In the genomic region with DNA sequence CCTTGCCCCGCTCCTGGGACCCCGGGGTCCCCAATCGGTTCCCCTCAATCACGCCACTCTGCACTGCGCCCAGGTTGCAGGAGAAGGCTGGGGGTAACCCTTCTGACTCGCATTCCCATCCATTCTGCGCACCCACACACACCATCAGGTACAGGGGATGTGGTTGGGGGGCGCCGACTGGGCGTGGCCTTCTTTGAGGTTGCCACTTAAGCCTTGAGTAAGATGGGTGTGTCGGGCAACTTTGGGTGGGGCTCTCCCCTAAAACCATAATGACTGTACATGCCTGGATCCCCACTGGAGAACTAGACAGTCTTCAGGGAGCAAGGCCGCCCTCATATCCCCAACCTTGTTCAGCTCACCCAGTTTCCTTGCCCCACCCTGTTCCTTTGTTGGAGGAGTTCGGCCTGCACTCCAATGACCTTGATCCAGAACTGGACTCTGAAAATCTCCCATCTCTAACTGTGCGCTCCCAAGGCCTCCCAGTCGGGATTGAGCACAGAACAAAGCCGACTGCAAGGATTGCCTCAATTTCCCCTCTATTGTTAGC, we compare ENCODE assay signal across 9 mouse cellular contexts. TPM values are rescaled to one million over a fixed set of nuclear protein-coding genes. Genes with fewer than 3 reads are reported as not detected.
A peak's percentile ranks its signal among the peaks of the same experiment; 100 is the strongest.
DNase-seq lines count a peak whose midpoint lies in the region; ATAC-seq and TF ChIP-seq lines count a peak whose summit lies in the region.
"Had no signal": no experiment of that assay in that cellular context is flagged by ENCODE, and none has a peak within 500 bp of the region (broad histone marks: within the 10 kb centered on the region; RNA-seq: fewer than 3 reads in every experiment).

No protein-coding gene starts in this region.

- intact Hi-C loops in heart, postnatal 25 days (cut with DNase I), result no loop called here

- no peak for TF ChIP-seq CTCF in heart, postnatal 0 days (IDR thresholded peaks at IDR 0.05; ENCODE audit: low read depth)
- no peak for TF ChIP-seq CTCF in G1E (IDR thresholded peaks at IDR 0.05; ENCODE audit: low read depth, low read length)

- no peak for TF ChIP-seq EP300 in heart, postnatal 0 days (IDR thresholded peaks at IDR 0.05; ENCODE audit: low read depth)

- no peak for ATAC-seq in heart, postnatal 0 days (ENCODE audit: insufficient read depth, low read depth)
- no peak for ATAC-seq in G1E (ENCODE audit: extremely low read depth, insufficient number of reproducible peaks, low FRiP score, poor library complexity, severe bottlenecking)
- peak; percentile 12 for ATAC-seq in forebrain, embryonic 11.5 days (replicated peaks; ENCODE audit: low FRiP score)
- no peak for ATAC-seq in liver, embryonic 15.5 days (ENCODE audit: insufficient read depth)
- ATAC-seq in inflammation-experienced regulatory T-cells, adult 6 months, result no peak

- peak overlapping the region; percentile 44 for H3K4me2 ChIP-seq in heart, postnatal 0 days (ENCODE audit: low read depth, low read length)
- H3K4me2 ChIP-seq in forebrain, embryonic 11.5 days (ENCODE audit: low read depth, low read length, severe bottlenecking), result peak overlapping the region; percentile 53
- peak overlapping the region; percentile 57 for H3K4me2 ChIP-seq in liver, embryonic 15.5 days

- peak overlapping the region; percentile 31 for H3K4me3 ChIP-seq in heart, postnatal 0 days (ENCODE audit: low read depth, low read length)
- peak overlapping the region; percentile 62; the same call in 1 of the 2 replicates for H3K4me3 ChIP-seq in G1E (ENCODE audit: low read depth, low read length)
- peak overlapping the region; percentile 68 for H3K4me3 ChIP-seq in forebrain, embryonic 11.5 days (ENCODE audit: low read depth, low read length)
- peak overlapping the region; percentile 23 for H3K4me3 ChIP-seq in liver, embryonic 15.5 days (replicated peaks)

- H3K9me3 ChIP-seq in heart, postnatal 0 days (replicated peaks; ENCODE audit: control insufficient read depth, low read length), result no peaks in the 10 kb centered on the region
- no peaks in the 10 kb centered on the region for H3K9me3 ChIP-seq in G1E (replicated peaks)
- H3K9me3 ChIP-seq in forebrain, embryonic 11.5 days (ENCODE audit: control insufficient read depth, low read length), result no peaks in the 10 kb centered on the region
- no peaks in the 10 kb centered on the region for H3K9me3 ChIP-seq in liver, embryonic 15.5 days (replicated peaks)

- no peak overlapping the region for H3K9ac ChIP-seq in heart, postnatal 0 days (replicated peaks; ENCODE audit: low read depth, low read length)
- peak overlapping the region; percentile 65 for H3K9ac ChIP-seq in forebrain, embryonic 11.5 days (ENCODE audit: low read length)
- H3K9ac ChIP-seq in liver, embryonic 15.5 days, result no peak overlapping the region

- H3K27ac ChIP-seq in heart, postnatal 0 days (ENCODE audit: low read depth), result no peak overlapping the region
- H3K27ac ChIP-seq in forebrain, embryonic 11.5 days (ENCODE audit: low read depth, low read length), result peak overlapping the region; percentile 81
- H3K27ac ChIP-seq in liver, embryonic 15.5 days (replicated peaks), result no peak overlapping the region

- no peak for DNase-seq in heart, postnatal 0 days (ENCODE audit: low spot score)
- no peak for DNase-seq in heart, postnatal 25 days (ENCODE audit: low spot score)
- peak; percentile 0 for DNase-seq in G1E (ENCODE audit: low spot score)
- DNase-seq in forebrain, embryonic 11.5 days (ENCODE audit: low spot score), result no peak
- no peak for DNase-seq in ovary, postnatal 14 days (ENCODE audit: low spot score)
- DNase-seq in spleen, postnatal 36 days (ENCODE audit: low spot score in 2 of 2), result no peak

- peaks cover 47% of the 10 kb centered on the region for H3K27me3 ChIP-seq in heart, postnatal 0 days (ENCODE audit: control insufficient read depth, insufficient read depth, low read length)
- H3K27me3 ChIP-seq in G1E (ENCODE audit: insufficient read depth, low read length), result peaks cover 62% of the 10 kb centered on the region
- no peaks in the 10 kb centered on the region for H3K27me3 ChIP-seq in forebrain, embryonic 11.5 days (ENCODE audit: control insufficient read depth, insufficient read depth, low read length)
- peaks cover 69% of the 10 kb centered on the region for H3K27me3 ChIP-seq in liver, embryonic 15.5 days

- 13% methylated on average over 16 of the region's 16 CpGs for WGBS in heart, postnatal 0 days
- 2% methylated on average over 16 of the region's 16 CpGs for WGBS in forebrain, embryonic 11.5 days
- WGBS in liver, embryonic 15.5 days (ENCODE audit: insufficient replicate concordance), result 8% methylated on average over 16 of the region's 16 CpGs

- H3K4me1 ChIP-seq in heart, postnatal 0 days (ENCODE audit: control insufficient read depth, insufficient read depth), result peaks cover 20% of the 10 kb centered on the region
- H3K4me1 ChIP-seq in G1E (ENCODE audit: insufficient read depth, low read depth, low read length), result peaks cover 72% of the 10 kb centered on the region
- peaks cover 15% of the 10 kb centered on the region for H3K4me1 ChIP-seq in forebrain, embryonic 11.5 days (replicated peaks; ENCODE audit: control insufficient read depth, insufficient read depth, low read length)
- peaks cover 74% of the 10 kb centered on the region for H3K4me1 ChIP-seq in liver, embryonic 15.5 days (replicated peaks)

- no peaks in the 10 kb centered on the region for H3K36me3 ChIP-seq in heart, postnatal 0 days (replicated peaks; ENCODE audit: control insufficient read depth, insufficient read depth, low read length)
- no peaks in the 10 kb centered on the region for H3K36me3 ChIP-seq in G1E (replicated peaks)
- no peaks in the 10 kb centered on the region for H3K36me3 ChIP-seq in forebrain, embryonic 11.5 days (ENCODE audit: control insufficient read depth, insufficient read depth, low read length)
- no peaks in the 10 kb centered on the region for H3K36me3 ChIP-seq in liver, embryonic 15.5 days (replicated peaks)

RNA-seq across cellular contexts. Expression of gene Tubb3, which starts 0.6 kb away (rescaled TPM):
- total RNA-seq in heart, postnatal 0 days (2014; rRNA removed; ENCODE audit: low replicate concordance), result 1.8 and 6.1 TPM in 2 replicates
- polyA plus RNA-seq in heart, postnatal 0 days (2015; fragmentation: Nextera tagmentation; extraction: Ambion mirVana), result 0.40 and 1.3 TPM in 2 replicates
- under 1 TPM; 0.25 to 0.34 TPM for total RNA-seq in heart, postnatal 25 days (2021)
- total RNA-seq in G1E (2014; fragmentation: Nextera tagmentation) (not detected in 2 replicates), G1E (2017) (0.41 and 0.71 TPM in 2 replicates)
- 0.14 and 0.22 TPM in 2 replicates for polyA plus RNA-seq in G1E (2012)
- 556 and 641 TPM in 2 replicates for polyA plus RNA-seq in forebrain, embryonic 11.5 days (2014; fragmentation: Nextera tagmentation; extraction: Ambion mirVana)
- polyA plus RNA-seq in liver, embryonic 15.5 days (2015; fragmentation: Nextera tagmentation; extraction: Ambion mirVana), result 0.67 and 0.99 TPM in 2 replicates
- 1 to 10 TPM in 1 of 3 experiments, under 1 TPM in 1, not detected in 1; 0.30 to 2.0 TPM for polyA plus RNA-seq in inflammation-experienced regulatory T-cells, adult 6 months (2017; shearing (Covaris generic))
- total RNA-seq: neutrophil, adult 5-6 weeks had no signal

RNA-seq across cellular contexts. Expression of gene Mc1r, which starts 4.9 kb away (rescaled TPM):
- not detected in 2 replicates for total RNA-seq in heart, postnatal 0 days (2014; rRNA removed; ENCODE audit: low replicate concordance)
- polyA plus RNA-seq in heart, postnatal 0 days (2015; fragmentation: Nextera tagmentation; extraction: Ambion mirVana), result not detected in 2 replicates
- total RNA-seq in heart, postnatal 25 days (2021), result not detected
- total RNA-seq in G1E (2014; fragmentation: Nextera tagmentation), result not detected in 2 replicates
- total RNA-seq in G1E (2017), result 0.12 and 0.27 TPM in 2 replicates
- polyA plus RNA-seq in G1E (2012), result 0.01 and 0.02 TPM in 2 replicates
- 0.16 and 0.31 TPM in 2 replicates for polyA plus RNA-seq in forebrain, embryonic 11.5 days (2014; fragmentation: Nextera tagmentation; extraction: Ambion mirVana)
- not detected in 2 replicates for polyA plus RNA-seq in liver, embryonic 15.5 days (2015; fragmentation: Nextera tagmentation; extraction: Ambion mirVana)
- polyA plus RNA-seq in inflammation-experienced regulatory T-cells, adult 6 months (2017; shearing (Covaris generic)), result not detected
- total RNA-seq: neutrophil, adult 5-6 weeks had no signal

RNA-seq across cellular contexts. Expression of gene Def8, which starts 11.5 kb away (rescaled TPM):
- 35.6 and 91.5 TPM in 2 replicates for total RNA-seq in heart, postnatal 0 days (2014; rRNA removed; ENCODE audit: low replicate concordance)
- polyA plus RNA-seq in heart, postnatal 0 days (2015; fragmentation: Nextera tagmentation; extraction: Ambion mirVana), result 28.3 and 30.9 TPM in 2 replicates
- total RNA-seq in heart, postnatal 25 days (2021), result 10 to 100 TPM; 56.9 to 59.6 TPM
- 14.4 and 18.6 TPM in 2 replicates for total RNA-seq in G1E (2014; fragmentation: Nextera tagmentation)
- total RNA-seq in G1E (2017), result 12.6 and 15.1 TPM in 2 replicates
- 11.4 and 16.7 TPM in 2 replicates for polyA plus RNA-seq in G1E (2012)
- polyA plus RNA-seq in forebrain, embryonic 11.5 days (2014; fragmentation: Nextera tagmentation; extraction: Ambion mirVana), result 46.3 and 48.1 TPM in 2 replicates
- polyA plus RNA-seq in liver, embryonic 15.5 days (2015; fragmentation: Nextera tagmentation; extraction: Ambion mirVana), result 11.7 and 11.9 TPM in 2 replicates
- polyA plus RNA-seq in inflammation-experienced regulatory T-cells, adult 6 months (2017; shearing (Covaris generic)), result 1 to 10 TPM; 7.7 to 7.9 (median 7.8) TPM

RNA-seq across cellular contexts. Expression of gene Tcf25, which starts 38.3 kb away (rescaled TPM):
- total RNA-seq in heart, postnatal 0 days (2014; rRNA removed; ENCODE audit: low replicate concordance), result 172 and 193 TPM in 2 replicates
- 123 and 127 TPM in 2 replicates for polyA plus RNA-seq in heart, postnatal 0 days (2015; fragmentation: Nextera tagmentation; extraction: Ambion mirVana)
- 100 to 1,000 TPM; 113 to 157 TPM for total RNA-seq in heart, postnatal 25 days (2021)
- total RNA-seq in G1E (2014; fragmentation: Nextera tagmentation) (123 and 130 TPM in 2 replicates), G1E (2017) (125 and 133 TPM in 2 replicates)
- 84.3 and 91.6 TPM in 2 replicates for polyA plus RNA-seq in G1E (2012)
- 166 and 186 TPM in 2 replicates for polyA plus RNA-seq in forebrain, embryonic 11.5 days (2014; fragmentation: Nextera tagmentation; extraction: Ambion mirVana)
- polyA plus RNA-seq in liver, embryonic 15.5 days (2015; fragmentation: Nextera tagmentation; extraction: Ambion mirVana), result 50.6 and 54.5 TPM in 2 replicates
- 100 to 1,000 TPM in 1 of 3 experiments, 10 to 100 TPM in 2; 74.2 to 106 (median 94.3) TPM for polyA plus RNA-seq in inflammation-experienced regulatory T-cells, adult 6 months (2017; shearing (Covaris generic))

Comparison
In these comparisons a context has a peak if more than half of its experiments do, and no peak if none do; other contexts are left out.
1. RNA of gene Tubb3, which starts 0.6 kb away (polyA plus RNA-seq): 556 to 641 TPM in forebrain, embryonic 11.5 days; 0.67 to 0.99 TPM in liver, embryonic 15.5 days, 0.40 to 1.3 TPM in heart, postnatal 0 days, 0.30 to 2.0 TPM in inflammation-experienced regulatory T-cells, adult 6 months and 0.14 to 0.22 TPM in G1E; every median in the first group is over 100 times any median in the second.
2. Peak in every context shown above with its lines, with median percentiles within 50 percentile points of each other: H3K4me2 ChIP-seq and H3K4me3 ChIP-seq.